Mouse (Mus musculus): ENCODE results near the gene Gm45234. TPM values are rescaled to one million over a fixed set of nuclear protein-coding genes. Genes with fewer than 3 reads are reported as not detected.

Gm45234 gene
- polyA plus RNA-seq, 1 experiment = not detected

- Histone ChIP-seq H3ac (ENCODE audit: control insufficient read depth, insufficient read length) (no peak overlapping the region), H3K27me3 (ENCODE audit: control insufficient read depth, insufficient read depth, insufficient read length) (no peaks in the 10 kb centered on the region), H3K4me2 (ENCODE audit: low read depth) (no peak overlapping the region), H3K79me2 (ENCODE audit: control insufficient read depth, insufficient read depth) (no peaks in the 10 kb centered on the region), H3K4me3 (no peak overlapping the region), H3K36me3 (ENCODE audit: control insufficient read depth, insufficient read depth) (no peaks in the 10 kb centered on the region)
- TF ChIP-seq POLR2AphosphoS2 (IDR thresholded peaks at IDR 0.05; ENCODE audit: insufficient read length, low read depth) = no peak
- TF ChIP-seq MAX (IDR thresholded peaks at IDR 0.05; ENCODE audit: low read depth) = no peak
- no peak for TF ChIP-seq CEBPB (IDR thresholded peaks at IDR 0.05; ENCODE audit: insufficient read depth, poor library complexity, severe bottlenecking)
- TF ChIP-seq MYOD1 (IDR thresholded peaks at IDR 0.05; ENCODE audit: control insufficient read depth in 1 of 3, insufficient read length in 2 of 3, low read depth in 2 of 3) = no peak
- no peak for TF ChIP-seq USF1 (IDR thresholded peaks at IDR 0.05; ENCODE audit: low read depth)
- TF ChIP-seq TCF12 (IDR thresholded peaks at IDR 0.05; ENCODE audit: insufficient read depth, poor library complexity, severe bottlenecking) = no peak
- no peak for TF ChIP-seq SRF (IDR thresholded peaks at IDR 0.05; ENCODE audit: control insufficient read depth, insufficient read length, low read depth)
- no peak for TF ChIP-seq POLR2A (IDR thresholded peaks at IDR 0.05; ENCODE audit: insufficient read length, low read depth)
- no peak for TF ChIP-seq REST (IDR thresholded peaks at IDR 0.05; ENCODE audit: insufficient read depth, insufficient read length)
- TF ChIP-seq MYOG (IDR thresholded peaks at IDR 0.05; ENCODE audit: control insufficient read depth in 1 of 3, insufficient read depth in 1 of 3, insufficient read length in 2 of 3, low read depth in 2 of 3) = no peak
- TF ChIP-seq E2F4 (IDR thresholded peaks at IDR 0.05; ENCODE audit: insufficient read depth) = no peak
- no peak for TF ChIP-seq TCF3 (IDR thresholded peaks at IDR 0.05; ENCODE audit: insufficient read length, low read depth)
Measured at GRCm38 (mm10) chr6:124724472-124724871, 31.3 kb downstream of the Gm45234 start.

- Histone ChIP-seq H3K27me3 (ENCODE audit: control insufficient read depth, insufficient read depth, insufficient read length) (no peaks in the 10 kb centered on the region), H3ac (ENCODE audit: control insufficient read depth, insufficient read length) (no peak overlapping the region), H3K4me2 (ENCODE audit: low read depth) (no peak overlapping the region), H3K79me2 (ENCODE audit: control insufficient read depth, insufficient read depth) (no peaks in the 10 kb centered on the region), H3K4me3 (no peak overlapping the region), H3K36me3 (ENCODE audit: control insufficient read depth, insufficient read depth) (no peaks in the 10 kb centered on the region)
- TF ChIP-seq E2F4 (IDR thresholded peaks at IDR 0.05; ENCODE audit: insufficient read depth) (no peak), SRF (IDR thresholded peaks at IDR 0.05; ENCODE audit: control insufficient read depth, insufficient read length, low read depth) (no peak), MYOG (IDR thresholded peaks at IDR 0.05; ENCODE audit: control insufficient read depth in 1 of 3, insufficient read depth in 1 of 3, insufficient read length in 2 of 3, low read depth in 2 of 3) (no peak), TCF12 (IDR thresholded peaks at IDR 0.05; ENCODE audit: insufficient read depth, poor library complexity, severe bottlenecking) (no peak), TCF3 (IDR thresholded peaks at IDR 0.05; ENCODE audit: insufficient read length, low read depth) (no peak), MYOD1 (IDR thresholded peaks at IDR 0.05; ENCODE audit: control insufficient read depth in 1 of 3, insufficient read length in 2 of 3, low read depth in 2 of 3) (no peak), CEBPB (IDR thresholded peaks at IDR 0.05; ENCODE audit: insufficient read depth, poor library complexity, severe bottlenecking) (no peak), REST (IDR thresholded peaks at IDR 0.05; ENCODE audit: insufficient read depth, insufficient read length) (no peak), MAX (IDR thresholded peaks at IDR 0.05; ENCODE audit: low read depth) (no peak)
Measured at GRCm38 (mm10) chr6:124723541-124723940, 32.3 kb downstream of the Gm45234 start.

- H3K4me3 ChIP-seq = no peak overlapping the region
- TF ChIP-seq USF1 (IDR thresholded peaks at IDR 0.05; ENCODE audit: low read depth) (no peak), SRF (IDR thresholded peaks at IDR 0.05; ENCODE audit: control insufficient read depth, insufficient read length, low read depth) (no peak), REST (IDR thresholded peaks at IDR 0.05; ENCODE audit: insufficient read depth, insufficient read length) (no peak), TCF3 (IDR thresholded peaks at IDR 0.05; ENCODE audit: insufficient read length, low read depth) (no peak), POLR2AphosphoS2 (IDR thresholded peaks at IDR 0.05; ENCODE audit: insufficient read length, low read depth) (no peak), CEBPB (IDR thresholded peaks at IDR 0.05; ENCODE audit: insufficient read depth, poor library complexity, severe bottlenecking) (no peak), TCF12 (IDR thresholded peaks at IDR 0.05; ENCODE audit: insufficient read depth, poor library complexity, severe bottlenecking) (no peak), MAX (IDR thresholded peaks at IDR 0.05; ENCODE audit: low read depth) (no peak), MYOG (IDR thresholded peaks at IDR 0.05; ENCODE audit: control insufficient read depth in 1 of 3, insufficient read depth in 1 of 3, insufficient read length in 2 of 3, low read depth in 2 of 3) (no peak), E2F4 (IDR thresholded peaks at IDR 0.05; ENCODE audit: insufficient read depth) (no peak), POLR2A (IDR thresholded peaks at IDR 0.05; ENCODE audit: insufficient read length, low read depth) (no peak), MYOD1 (IDR thresholded peaks at IDR 0.05; ENCODE audit: control insufficient read depth in 1 of 3, insufficient read length in 2 of 3, low read depth in 2 of 3) (no peak)
Measured at GRCm38 (mm10) chr6:124722876-124723473, 32.8 kb downstream of the Gm45234 start.

GRCm38 (mm10) chr6:124720904-124721303 lies 34.9 kb downstream of the Gm45234 start:
- Histone ChIP-seq H3K4me2 (ENCODE audit: low read depth) (no peak overlapping the region), H3K4me3 (no peak overlapping the region), H3K36me3 (ENCODE audit: control insufficient read depth, insufficient read depth) (peaks cover 6% of the 10 kb centered on the region), H3ac (ENCODE audit: control insufficient read depth, insufficient read length) (no peak overlapping the region), H3K27me3 (ENCODE audit: control insufficient read depth, insufficient read depth, insufficient read length) (no peaks in the 10 kb centered on the region), H3K79me2 (ENCODE audit: control insufficient read depth, insufficient read depth) (no peaks in the 10 kb centered on the region)
- TF ChIP-seq MYOG (IDR thresholded peaks at IDR 0.05; ENCODE audit: control insufficient read depth in 1 of 3, insufficient read depth in 1 of 3, insufficient read length in 2 of 3, low read depth in 2 of 3) (no peak), CEBPB (IDR thresholded peaks at IDR 0.05; ENCODE audit: insufficient read depth, poor library complexity, severe bottlenecking) (no peak), POLR2A (IDR thresholded peaks at IDR 0.05; ENCODE audit: insufficient read length, low read depth) (no peak), MAX (IDR thresholded peaks at IDR 0.05; ENCODE audit: low read depth) (no peak), TCF12 (IDR thresholded peaks at IDR 0.05; ENCODE audit: insufficient read depth, poor library complexity, severe bottlenecking) (no peak), POLR2AphosphoS2 (IDR thresholded peaks at IDR 0.05; ENCODE audit: insufficient read length, low read depth) (no peak), USF1 (IDR thresholded peaks at IDR 0.05; ENCODE audit: low read depth) (no peak), E2F4 (IDR thresholded peaks at IDR 0.05; ENCODE audit: insufficient read depth) (no peak), SRF (IDR thresholded peaks at IDR 0.05; ENCODE audit: control insufficient read depth, insufficient read length, low read depth) (no peak), TCF3 (IDR thresholded peaks at IDR 0.05; ENCODE audit: insufficient read length, low read depth) (no peak), REST (IDR thresholded peaks at IDR 0.05; ENCODE audit: insufficient read depth, insufficient read length) (no peak), MYOD1 (IDR thresholded peaks at IDR 0.05; ENCODE audit: control insufficient read depth in 1 of 3, insufficient read length in 2 of 3, low read depth in 2 of 3) (no peak)

More at GRCm38 (mm10) chr6:124722876-124723473, 32.8 kb downstream of the Gm45234 start:
- H3K4me2 ChIP-seq (ENCODE audit: low read depth) = no peak overlapping the region
- H3ac ChIP-seq (ENCODE audit: control insufficient read depth, insufficient read length) = no peak overlapping the region
- H3K79me2 ChIP-seq (ENCODE audit: control insufficient read depth, insufficient read depth) = no peaks in the 10 kb centered on the region
- no peaks in the 10 kb centered on the region for H3K36me3 ChIP-seq (ENCODE audit: control insufficient read depth, insufficient read depth)
- H3K27me3 ChIP-seq (ENCODE audit: control insufficient read depth, insufficient read depth, insufficient read length) = no peaks in the 10 kb centered on the region

All from myocyte (in vitro differentiated cells).